Mouse (Mus musculus) spleen, postnatal 36 days (tissue): ENCODE data around the gene Ece2.

Source experiments
- DNase-seq, 2 experiments: peaks; one replicate each; pipeline ENCODE4 v3.0.0; 2022; ENCODE audit warnings: low spot score in 2 of 2, mixed read lengths in 1 of 2

Ece2 gene

DNA sequence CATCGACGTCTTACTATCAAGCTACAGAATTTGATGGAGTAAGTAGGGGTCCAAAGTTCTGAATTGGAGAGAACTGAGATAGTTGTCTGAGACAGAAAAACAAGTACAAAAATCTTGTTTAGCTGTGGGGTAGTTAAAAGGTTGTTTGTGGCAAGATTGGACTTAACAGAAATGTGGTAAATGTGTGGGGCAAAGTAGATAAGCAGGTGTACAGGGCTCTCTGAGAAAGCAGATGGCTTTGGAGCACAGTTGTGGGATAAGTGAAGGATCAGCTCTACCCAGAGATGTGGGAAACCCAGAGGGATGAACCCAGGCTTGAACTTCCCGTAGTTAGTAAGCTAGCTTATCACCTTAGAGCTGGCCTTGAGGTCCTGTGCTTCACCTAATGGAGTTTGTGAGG lies 61.1 kb downstream of the Ece2 start:
- DNase-seq = no peak

- DNase-seq = no peak
Measured at GRCm38 (mm10) chr16:20691617-20692016, 62.0 kb downstream of the Ece2 start.

DNA sequence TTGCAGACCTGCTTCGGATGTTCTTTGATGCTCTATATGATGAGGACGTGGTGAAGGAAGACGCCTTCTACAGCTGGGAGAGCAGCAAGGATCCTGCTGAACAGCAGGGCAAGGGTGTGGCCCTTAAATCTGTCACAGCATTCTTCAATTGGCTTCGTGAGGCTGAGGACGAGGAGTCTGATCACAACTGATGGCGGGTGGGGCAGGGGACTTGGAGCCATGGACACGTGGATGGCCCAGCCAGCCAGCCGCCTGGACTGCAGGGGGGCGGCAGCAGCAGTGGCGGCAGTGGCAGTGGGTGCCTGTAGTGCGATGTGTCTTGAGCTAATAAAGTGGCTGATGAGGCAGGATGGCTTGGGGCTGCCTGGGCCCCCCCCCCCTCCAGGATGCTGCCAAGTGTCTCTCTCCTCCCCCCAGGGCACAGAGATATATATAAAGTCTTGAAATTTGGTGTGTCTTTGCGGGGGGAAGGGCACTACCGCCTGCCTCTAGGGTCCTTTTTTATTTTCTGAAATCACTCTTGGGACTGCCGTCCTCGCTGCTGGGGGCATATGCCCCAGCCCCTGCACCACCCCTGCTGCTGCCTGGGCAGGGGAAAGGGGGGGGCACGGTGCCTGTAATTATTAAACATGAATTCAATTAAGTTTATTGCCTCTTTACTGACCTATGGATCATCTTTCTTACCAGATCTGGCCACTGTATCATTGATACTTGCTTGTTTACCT lies 62.8 kb downstream of the Ece2 start:
- DNase-seq = no peak

DNA sequence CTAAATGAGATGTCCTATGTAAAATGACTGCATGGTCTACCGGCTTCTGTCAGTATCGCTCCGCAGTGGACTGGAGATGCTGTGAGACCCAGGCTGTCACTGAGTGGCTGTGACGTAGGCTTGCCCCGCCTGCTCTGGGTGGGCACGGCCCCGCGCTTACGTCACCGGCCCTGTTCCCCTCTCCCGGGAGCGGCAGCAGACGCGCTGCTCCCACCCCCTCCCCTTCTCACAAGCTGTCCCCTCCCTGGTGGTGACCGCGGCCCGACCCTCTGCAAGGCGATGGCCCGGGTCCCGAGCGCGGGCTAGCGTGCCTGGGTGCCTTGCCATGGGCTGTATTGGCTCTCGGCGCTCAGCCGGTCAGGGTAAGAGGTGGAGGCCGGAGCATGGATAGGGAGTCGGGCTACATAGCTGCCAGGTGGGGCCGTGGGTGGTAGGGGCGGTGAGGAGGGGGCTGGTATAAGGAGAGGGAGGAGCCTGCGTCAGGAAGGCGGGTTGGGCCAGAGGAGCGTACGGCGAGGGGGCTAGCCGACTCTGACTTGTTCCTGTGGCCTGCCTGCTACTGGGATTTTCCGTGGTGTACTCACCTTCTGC lies 63.6 kb downstream of the Ece2 start, which contains the start of gene Fam131a:
Gene Fam131a (plus strand): TSS at position 131 of the 591 bp plus-strand sequence.
- DNase-seq = peak; percentile 72 to 78

- DNase-seq = no peak
Measured at GRCm38 (mm10) chr16:20694781-20695180, 65.2 kb downstream of the Ece2 start.

DNA sequence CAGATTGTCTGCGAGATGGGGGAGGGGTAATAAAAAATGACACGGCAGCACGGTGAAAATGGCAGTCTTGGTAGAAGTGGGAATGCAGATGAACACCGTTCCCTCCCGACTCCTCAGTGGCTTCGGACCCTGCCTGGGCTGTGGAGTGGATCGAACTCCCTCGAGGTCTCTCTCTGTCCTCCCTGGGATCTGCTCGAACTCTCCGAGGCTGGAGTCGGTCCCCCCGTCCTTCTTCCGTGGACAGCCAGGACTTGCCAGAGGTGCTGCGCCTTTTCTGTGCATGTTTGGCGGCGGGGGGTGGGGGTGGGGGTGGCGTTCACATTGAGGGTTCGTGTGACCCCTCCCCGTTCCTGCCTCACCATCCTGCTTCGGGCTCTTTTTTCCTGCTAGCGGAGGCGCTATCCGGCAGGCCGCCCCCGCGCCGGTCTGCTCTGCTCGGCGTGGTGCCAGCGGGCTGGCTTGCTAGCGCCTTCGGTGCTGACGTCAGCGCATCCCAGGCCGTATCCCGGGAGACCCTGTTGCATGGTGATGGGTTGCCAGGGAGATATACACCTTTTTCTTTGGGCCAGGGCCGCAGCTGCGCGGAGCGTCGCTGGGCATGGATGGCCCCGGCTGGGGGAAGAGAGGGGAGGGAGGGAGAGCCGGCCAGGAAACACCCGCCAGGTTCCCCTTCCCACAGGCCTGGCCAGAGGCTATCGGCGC lies 66.1 kb downstream of the Ece2 start:
- DNase-seq = no peak
